Comparison of ENCODE assay signal across 9 mouse cellular contexts in the genomic region with DNA sequence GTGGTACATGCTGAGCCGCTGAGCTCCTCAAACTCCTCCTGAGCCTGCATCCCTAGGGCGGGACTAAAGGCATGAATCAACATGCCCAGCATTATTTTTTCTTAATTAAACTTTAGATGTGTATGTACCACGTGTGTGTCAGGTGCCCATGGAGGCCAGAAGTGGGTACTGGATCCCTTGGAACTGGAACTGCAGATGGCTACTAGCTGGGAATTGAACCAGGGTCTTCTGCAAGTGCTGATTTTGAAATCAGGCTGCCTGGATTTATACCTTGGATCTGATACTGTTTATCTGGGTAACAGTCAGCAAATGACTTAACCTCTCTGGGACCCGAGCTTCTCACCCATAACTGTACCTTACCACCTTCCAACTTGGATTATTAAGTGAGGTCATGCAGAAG. TPM values are rescaled to one million over a fixed set of nuclear protein-coding genes. Genes with fewer than 3 reads are reported as not detected.
DNase-seq lines count a peak whose midpoint lies in the region; ATAC-seq and TF ChIP-seq lines count a peak whose summit lies in the region.
"Had no signal": no experiment of that assay in that cellular context is flagged by ENCODE, and none has a peak within 500 bp of the region (broad histone marks: within the 10 kb centered on the region; RNA-seq: fewer than 3 reads in every experiment).

No protein-coding gene starts in this region.

- H3K27ac ChIP-seq in heart, embryonic 10.5 days = peak overlapping the region; percentile 93
- peak overlapping the region; percentile 44 for H3K27ac ChIP-seq in ES-Bruce4 (ENCODE audit: insufficient read depth, low read length)
- peak overlapping the region; percentile 96 for H3K27ac ChIP-seq in hindbrain, embryonic 13.5 days
- H3K27ac ChIP-seq in midbrain, embryonic 10.5 days (replicated peaks) = peak overlapping the region; percentile 95; the same call in 1 of the 2 replicates

- peak overlapping the region; percentile 69 for H3K4me3 ChIP-seq in heart, embryonic 10.5 days
- peak overlapping the region; percentile 54 for H3K4me3 ChIP-seq in ES-Bruce4 (ENCODE audit: low read depth, low read length)
- H3K4me3 ChIP-seq in hindbrain, embryonic 13.5 days = peak overlapping the region; percentile 68
- H3K4me3 ChIP-seq in midbrain, embryonic 10.5 days = peak overlapping the region; percentile 86

- no peaks in the 10 kb centered on the region for H3K27me3 ChIP-seq in heart, embryonic 10.5 days (ENCODE audit: insufficient read depth, poor library complexity, severe bottlenecking)
- H3K27me3 ChIP-seq in ES-Bruce4 (ENCODE audit: control insufficient read depth, insufficient read depth, low read length, poor library complexity, severe bottlenecking) = no peaks in the 10 kb centered on the region
- no peaks in the 10 kb centered on the region for H3K27me3 ChIP-seq in hindbrain, embryonic 13.5 days
- H3K27me3 ChIP-seq in midbrain, embryonic 10.5 days (ENCODE audit: low read depth, poor library complexity, severe bottlenecking) = no peaks in the 10 kb centered on the region

- no peak for TF ChIP-seq CTCF in ES-Bruce4 (IDR thresholded peaks at IDR 0.05; ENCODE audit: low read depth, low read length)

- no peak for TF ChIP-seq POLR2A in ES-Bruce4 (IDR thresholded peaks at IDR 0.05; ENCODE audit: insufficient read depth, low read length)

- WGBS in heart, embryonic 10.5 days = 55% methylated on average over 4 of the region's 4 CpGs
- WGBS in hindbrain, embryonic 13.5 days = 66% methylated on average over 4 of the region's 4 CpGs
- WGBS in midbrain, embryonic 10.5 days = 72% methylated on average over 4 of the region's 4 CpGs

- H3K4me2 ChIP-seq in hindbrain, embryonic 13.5 days = peak overlapping the region; percentile 76

- peak overlapping the region; percentile 70 for H3K9ac ChIP-seq in ES-Bruce4 (ENCODE audit: low read depth, poor library complexity, severe bottlenecking)
- H3K9ac ChIP-seq in hindbrain, embryonic 13.5 days = peak overlapping the region; percentile 96

- ATAC-seq in hindbrain, embryonic 13.5 days (ENCODE audit: low FRiP score) = no peak

- H3K4me1 ChIP-seq in heart, embryonic 10.5 days = peaks cover 11% of the 10 kb centered on the region
- H3K4me1 ChIP-seq in ES-Bruce4 (ENCODE audit: control insufficient read depth, insufficient read depth, low read length) = no peaks in the 10 kb centered on the region
- peaks cover 41% of the 10 kb centered on the region for H3K4me1 ChIP-seq in hindbrain, embryonic 13.5 days (replicated peaks)
- H3K4me1 ChIP-seq in midbrain, embryonic 10.5 days = peaks cover 30% of the 10 kb centered on the region

- H3K36me3 ChIP-seq in heart, embryonic 10.5 days = peaks cover 31% of the 10 kb centered on the region
- peaks cover 35% of the 10 kb centered on the region for H3K36me3 ChIP-seq in ES-Bruce4 (ENCODE audit: control insufficient read depth, insufficient read depth, low read length, poor library complexity, severe bottlenecking)
- H3K36me3 ChIP-seq in hindbrain, embryonic 13.5 days = peaks cover 26% of the 10 kb centered on the region
- H3K36me3 ChIP-seq in midbrain, embryonic 10.5 days = peaks cover 30% of the 10 kb centered on the region

- DNase-seq in heart, embryonic 10.5 days (ENCODE audit: low spot score) = no peak
- DNase-seq in heart, adult 8-10 months (ENCODE audit: low spot score) = no peak
- DNase-seq in midbrain, embryonic 10.5 days (ENCODE audit: low spot score) = no peak
- DNase-seq in spleen, postnatal 36 days (ENCODE audit: low spot score in 2 of 2) = no peak
- no peak for DNase-seq in urinary bladder, adult 18-20 months (ENCODE audit: low spot score in 2 of 2)
- DNase-seq in kidney, postnatal 4 days = no peak
- DNase-seq: cerebellum, postnatal 25 days had no signal

- no peaks in the 10 kb centered on the region for H3K9me3 ChIP-seq in heart, embryonic 10.5 days
- no peaks in the 10 kb centered on the region for H3K9me3 ChIP-seq in ES-Bruce4 (replicated peaks; ENCODE audit: control insufficient read depth, insufficient read depth, low read length, poor library complexity, severe bottlenecking)
- H3K9me3 ChIP-seq in hindbrain, embryonic 13.5 days = no peaks in the 10 kb centered on the region
- H3K9me3 ChIP-seq in midbrain, embryonic 10.5 days (replicated peaks) = no peaks in the 10 kb centered on the region

- TF ChIP-seq EP300 in ES-Bruce4 (IDR thresholded peaks at IDR 0.05; ENCODE audit: insufficient read depth, low read depth, low read length) = no peak

RNA-seq across cellular contexts. Expression of a gene that starts 1.1 kb away (rescaled TPM):
- polyA plus RNA-seq in heart, embryonic 10.5 days (2016; fragmentation: Nextera tagmentation; extraction: Ambion mirVana) = 91.8 and 104 TPM in 2 replicates
- 10 to 100 TPM; 39.5 to 43.6 (median 41.9) TPM for total RNA-seq in heart, adult 8-10 months (2022)
- 170 TPM in 2 replicates for polyA plus RNA-seq in ES-Bruce4 (2011; ENCODE audit: insufficient read depth, insufficient read length, low read depth, missing spikeins)
- polyA plus RNA-seq in hindbrain, embryonic 13.5 days (2015; fragmentation: Nextera tagmentation; extraction: Ambion mirVana) = 153 and 163 TPM in 2 replicates
- polyA plus RNA-seq in midbrain, embryonic 10.5 days (2016; fragmentation: Nextera tagmentation; extraction: Ambion mirVana) = 139 and 144 TPM in 2 replicates

RNA-seq across cellular contexts. Expression of a gene that starts 13.6 kb away (rescaled TPM):
- 76.6 and 101 TPM in 2 replicates for polyA plus RNA-seq in heart, embryonic 10.5 days (2016; fragmentation: Nextera tagmentation; extraction: Ambion mirVana)
- total RNA-seq in heart, adult 8-10 months (2022) = 10 to 100 TPM; 16.1 to 19.6 (median 17.5) TPM
- 81.1 and 97.0 TPM in 2 replicates for polyA plus RNA-seq in ES-Bruce4 (2011; ENCODE audit: insufficient read depth, insufficient read length, low read depth, missing spikeins)
- polyA plus RNA-seq in hindbrain, embryonic 13.5 days (2015; fragmentation: Nextera tagmentation; extraction: Ambion mirVana) = 82.6 and 89.9 TPM in 2 replicates
- 105 and 121 TPM in 2 replicates for polyA plus RNA-seq in midbrain, embryonic 10.5 days (2016; fragmentation: Nextera tagmentation; extraction: Ambion mirVana)

RNA-seq across cellular contexts. Expression of a gene that starts 18.5 kb away (rescaled TPM):
- polyA plus RNA-seq in heart, embryonic 10.5 days (2016; fragmentation: Nextera tagmentation; extraction: Ambion mirVana) = 1.6 and 2.1 TPM in 2 replicates
- total RNA-seq in heart, adult 8-10 months (2022) = not detected
- polyA plus RNA-seq in ES-Bruce4 (2011; ENCODE audit: insufficient read depth, insufficient read length, low read depth, missing spikeins) = 2.2 TPM in 1 of 2 replicates, not detected in the other
- polyA plus RNA-seq in hindbrain, embryonic 13.5 days (2015; fragmentation: Nextera tagmentation; extraction: Ambion mirVana) = 1.9 and 3.0 TPM in 2 replicates
- 3.2 and 3.3 TPM in 2 replicates for polyA plus RNA-seq in midbrain, embryonic 10.5 days (2016; fragmentation: Nextera tagmentation; extraction: Ambion mirVana)

RNA-seq across cellular contexts. Expression of a gene that starts 19.2 kb away (rescaled TPM):
- polyA plus RNA-seq in heart, embryonic 10.5 days (2016; fragmentation: Nextera tagmentation; extraction: Ambion mirVana) = 83.1 and 91.1 TPM in 2 replicates
- total RNA-seq in heart, adult 8-10 months (2022) = 10 to 100 TPM; 20.9 to 27.3 (median 25.4) TPM
- polyA plus RNA-seq in ES-Bruce4 (2011; ENCODE audit: insufficient read depth, insufficient read length, low read depth, missing spikeins) = 45.6 and 47.1 TPM in 2 replicates
- 120 and 128 TPM in 2 replicates for polyA plus RNA-seq in hindbrain, embryonic 13.5 days (2015; fragmentation: Nextera tagmentation; extraction: Ambion mirVana)
- 94.9 and 103 TPM in 2 replicates for polyA plus RNA-seq in midbrain, embryonic 10.5 days (2016; fragmentation: Nextera tagmentation; extraction: Ambion mirVana)

RNA-seq across cellular contexts. Expression of a gene that starts 34.9 kb away (rescaled TPM):
- 156 and 193 TPM in 2 replicates for polyA plus RNA-seq in heart, embryonic 10.5 days (2016; fragmentation: Nextera tagmentation; extraction: Ambion mirVana)
- 10 to 100 TPM; 30.3 to 42.0 (median 33.7) TPM for total RNA-seq in heart, adult 8-10 months (2022)
- 122 and 200 TPM in 2 replicates for polyA plus RNA-seq in ES-Bruce4 (2011; ENCODE audit: insufficient read depth, insufficient read length, low read depth, missing spikeins)
- polyA plus RNA-seq in hindbrain, embryonic 13.5 days (2015; fragmentation: Nextera tagmentation; extraction: Ambion mirVana) = 168 and 170 TPM in 2 replicates
- 253 and 282 TPM in 2 replicates for polyA plus RNA-seq in midbrain, embryonic 10.5 days (2016; fragmentation: Nextera tagmentation; extraction: Ambion mirVana)

Comparison
In these comparisons a context has a peak if more than half of its experiments do, and no peak if none do; other contexts are left out.
1. H3K27ac ChIP-seq: peak in every context shown above with its lines; median percentile 96 in hindbrain, embryonic 13.5 days; 95 in midbrain, embryonic 10.5 days; 93 in heart, embryonic 10.5 days; 44 in ES-Bruce4.